Mouse (Mus musculus) brown adipose tissue, adult 24 weeks (tissue): ENCODE data around the gene Gm9972. TPM values are rescaled to one million over a fixed set of nuclear protein-coding genes. Genes with fewer than 3 reads are reported as not detected.

ENCODE experiments used
- H3K27ac ChIP-seq: fragments of 200-500 bp; replicated peaks from 2 replicates; pipeline ENCODE4 v1.5.1; 2012; ENCODE audit warnings: low read depth, mild to moderate bottlenecking, low read length
- H3K4me1 ChIP-seq: fragments of 200-500 bp; 2 replicates; pipeline ENCODE4 v1.6.1; 2012; ENCODE audit warnings: low read length, mixed read lengths; ENCODE audit not compliant: control insufficient read depth, insufficient read depth, insufficient read length
- H3K4me3 ChIP-seq: fragments of 200-500 bp; 2 replicates; pipeline ENCODE4 v1.5.1; 2012; ENCODE audit warnings: low read depth, mild to moderate bottlenecking, low read length, moderate library complexity; ENCODE audit not compliant: insufficient read depth
- polyA plus RNA-seq: library from polyadenylated mRNA; stranded (reverse); fragments of >200 nt; gene quantifications from 2 replicates; pipeline ENCODE4 v1.2.4, GENCODE M21; 2012; ENCODE audit not compliant: missing spikeins, insufficient read depth, insufficient read length

The Gm9972 gene
- polyA plus RNA-seq: not detected in 2 replicates

DNA sequence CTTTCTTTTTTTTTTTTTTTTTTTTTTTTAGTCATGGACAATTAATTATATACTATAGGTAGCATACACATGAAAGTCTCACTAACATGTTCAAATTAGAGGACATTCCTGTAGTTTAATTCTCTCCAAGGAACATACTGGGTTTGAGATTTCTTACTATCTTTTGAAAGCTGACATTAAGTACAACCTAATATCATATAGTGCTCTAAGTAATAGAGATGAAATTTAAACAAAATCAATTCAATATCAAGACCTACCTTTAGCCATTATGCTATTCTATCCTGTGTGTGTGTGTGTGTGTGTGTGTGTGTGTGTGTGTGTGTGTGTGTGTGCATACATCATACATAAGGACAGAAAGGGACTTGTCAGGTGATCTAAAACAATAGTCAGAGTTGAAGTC lies at the start of gene Gm9972:
Gm9972 (plus strand) TSS at position 301 of the 400 bp plus-strand sequence.
- Histone ChIP-seq H3K4me3 (no peak within 1 kb of the TSS), H3K4me1 (no peaks in the 10 kb centered on the region), H3K27ac (no peak within 1 kb of the TSS)

DNA sequence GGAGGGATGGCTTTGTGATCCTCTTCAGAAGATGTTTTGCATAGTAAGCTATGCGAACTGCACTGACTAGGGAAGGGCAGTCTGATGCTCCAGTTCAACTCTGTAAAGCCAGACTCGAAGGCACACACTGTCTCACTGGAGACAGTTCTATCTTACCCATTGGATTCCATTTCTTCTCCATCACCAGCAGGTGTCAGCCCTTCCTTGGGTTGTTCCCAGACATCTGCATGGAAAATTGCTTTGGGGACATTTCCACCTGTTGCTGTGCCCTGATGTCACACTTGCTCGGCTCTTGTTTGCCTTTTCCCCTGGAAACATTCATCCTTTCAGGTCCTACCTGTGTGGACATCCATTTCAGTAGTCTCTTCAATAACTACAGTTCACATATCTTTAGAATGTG lies 36.4 kb upstream of the Gm9972 start:
- no peaks in the 10 kb centered on the region for H3K4me1 ChIP-seq
- H3K4me3 ChIP-seq: no peak overlapping the region
- H3K27ac ChIP-seq: no peak overlapping the region

DNA sequence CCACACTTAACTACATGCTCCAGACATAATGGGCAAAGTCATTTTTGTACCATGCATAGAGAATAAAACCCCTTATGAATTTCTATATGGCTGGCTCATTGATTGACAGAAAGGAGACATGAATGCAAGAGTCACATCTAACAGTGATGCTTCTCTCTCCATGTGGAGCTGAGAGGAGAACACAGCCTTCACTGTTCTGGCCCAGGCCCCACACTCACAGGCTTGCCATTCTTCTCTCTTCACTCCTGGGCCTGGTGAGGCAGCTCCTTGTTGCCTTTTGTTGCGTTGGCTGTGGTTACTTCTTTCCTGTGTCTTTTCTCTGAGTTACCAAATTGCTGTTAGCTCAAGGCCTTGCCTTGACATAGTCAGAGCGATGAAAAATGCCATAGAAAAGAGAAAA lies 23.6 kb upstream of the Gm9972 start:
- no peaks in the 10 kb centered on the region for H3K4me1 ChIP-seq
- H3K27ac ChIP-seq: no peak overlapping the region

DNA sequence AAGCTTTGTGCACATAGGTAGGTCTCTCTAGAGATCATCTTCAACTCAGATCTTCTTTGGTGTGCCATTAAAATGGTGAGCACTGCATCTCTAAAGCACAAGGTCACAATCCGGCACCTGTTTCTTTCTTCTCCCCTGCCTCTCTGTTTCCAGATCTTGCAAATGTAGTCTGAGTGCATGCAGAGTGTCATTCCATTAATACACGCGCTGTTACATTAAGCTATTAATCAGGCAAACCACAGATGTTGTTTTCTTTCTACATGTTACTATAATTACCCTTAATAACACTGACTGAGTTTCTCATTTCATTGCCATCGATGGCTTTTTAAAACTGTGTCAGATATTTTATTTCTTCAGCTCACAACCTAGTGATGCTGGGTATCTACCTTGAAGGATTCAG lies 22.6 kb upstream of the Gm9972 start:
- H3K4me3 ChIP-seq: no peak overlapping the region
- no peaks in the 10 kb centered on the region for H3K4me1 ChIP-seq
- H3K27ac ChIP-seq: no peak overlapping the region

More for the DNA sequence above, 23.6 kb upstream of the Gm9972 start:
- H3K4me3 ChIP-seq: no peak overlapping the region

DNA sequence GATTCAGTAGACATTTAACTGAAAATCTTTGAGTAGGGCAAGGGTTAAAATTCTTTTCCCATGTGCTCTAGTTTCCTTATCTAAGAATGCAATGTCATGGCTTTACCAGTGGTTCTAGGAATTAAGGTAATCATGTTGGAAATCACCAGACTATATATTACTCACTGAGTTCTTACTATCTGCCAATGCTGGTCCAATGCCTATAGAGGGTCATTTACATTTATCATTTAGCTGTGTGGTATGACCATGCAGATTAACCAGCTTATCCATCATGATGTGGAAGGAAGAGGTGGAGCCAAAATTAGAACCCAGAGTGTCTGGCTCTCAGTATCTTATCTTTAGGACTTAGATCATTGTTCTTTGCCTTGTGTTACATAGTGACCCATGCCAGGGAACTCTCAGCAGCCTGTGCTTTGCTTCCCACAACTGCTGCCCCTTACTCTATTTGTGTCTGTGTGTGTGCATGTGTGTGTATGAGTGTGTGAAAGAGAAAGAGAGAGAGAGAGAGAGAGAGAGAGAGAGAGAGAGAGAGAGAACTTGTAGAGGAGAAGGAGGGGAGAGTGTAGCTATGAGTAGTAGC lies 12.3 kb upstream of the Gm9972 start:
- Histone ChIP-seq H3K27ac (no peak overlapping the region), H3K4me1 (no peaks in the 10 kb centered on the region), H3K4me3 (no peak overlapping the region)

DNA sequence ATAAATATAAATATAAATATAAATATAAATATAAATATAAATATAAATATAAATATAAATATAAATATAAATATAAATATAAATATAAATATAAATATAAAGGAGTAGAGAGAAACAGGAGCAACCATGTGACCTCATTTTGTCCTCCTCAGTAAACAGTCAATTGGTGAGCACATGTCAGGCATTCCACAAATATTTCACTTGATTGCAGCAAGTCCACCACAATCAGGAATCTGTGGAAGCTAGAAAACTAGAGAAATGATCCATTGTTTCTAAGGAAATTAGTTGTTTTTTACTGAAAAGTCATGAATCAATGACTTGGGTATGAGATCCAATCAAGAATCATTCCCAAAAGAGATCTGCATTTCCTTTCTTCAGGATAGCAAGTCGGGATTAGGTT lies 5.7 kb upstream of the Gm9972 start:
- H3K4me1 ChIP-seq: no peaks in the 10 kb centered on the region
- H3K4me3 ChIP-seq: no peak overlapping the region
- H3K27ac ChIP-seq: no peak overlapping the region

DNA sequence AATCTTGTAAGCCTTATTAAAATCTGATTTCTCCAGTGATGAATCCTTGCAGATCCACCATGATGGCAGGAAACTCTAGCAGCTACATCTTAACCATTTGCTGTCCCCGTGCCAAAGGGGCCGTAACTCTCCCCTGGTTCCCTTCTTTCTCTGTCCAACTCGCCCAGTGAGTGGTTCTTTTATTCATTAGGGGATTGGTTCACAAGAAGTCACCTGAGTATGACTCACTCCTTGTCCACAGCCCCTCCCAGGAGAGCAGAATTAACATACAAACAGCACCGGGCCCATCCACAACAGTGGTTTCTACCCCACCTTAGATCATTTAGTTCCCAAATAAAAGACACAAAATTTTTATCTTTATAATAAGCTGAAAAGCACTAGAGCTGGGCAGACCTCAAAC lies 3.4 kb upstream of the Gm9972 start:
- Histone ChIP-seq H3K4me3 (no peak overlapping the region), H3K27ac (no peak overlapping the region), H3K4me1 (no peaks in the 10 kb centered on the region)

DNA sequence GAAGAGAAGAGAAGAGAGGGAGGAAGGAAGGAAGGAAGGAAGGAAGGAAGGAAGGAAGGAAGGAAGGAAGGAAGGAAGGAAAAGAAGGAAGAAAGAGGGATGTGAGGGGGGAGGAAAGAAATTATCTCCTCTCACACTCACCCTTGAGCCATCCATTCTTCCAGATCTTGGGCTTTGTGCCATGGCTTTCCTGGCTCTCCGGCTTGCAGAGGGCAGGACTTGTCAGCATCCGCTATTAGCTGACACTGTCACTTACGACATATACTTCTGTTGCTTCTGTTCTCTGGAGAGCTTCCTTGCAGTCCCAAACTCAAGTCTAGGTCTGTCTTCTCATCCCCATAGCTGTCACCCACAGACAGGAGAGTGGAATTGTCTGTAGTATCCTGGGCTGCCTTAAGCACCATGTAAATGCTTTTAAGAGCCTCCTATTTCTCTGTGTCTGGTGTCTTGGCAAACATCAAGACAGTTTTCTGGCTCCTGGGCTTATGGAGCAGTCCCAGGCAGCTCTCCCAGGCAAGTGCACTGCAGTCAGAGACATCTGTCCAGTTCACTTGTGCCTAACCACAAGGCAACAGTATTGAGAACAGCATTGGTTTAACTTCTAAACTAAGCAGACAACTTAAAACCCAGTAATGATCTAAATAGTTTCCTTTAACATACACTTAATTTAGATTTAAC lies 10.5 kb downstream of the Gm9972 start:
- no peaks in the 10 kb centered on the region for H3K4me1 ChIP-seq
- no peak overlapping the region for H3K4me3 ChIP-seq
- H3K27ac ChIP-seq: no peak overlapping the region

DNA sequence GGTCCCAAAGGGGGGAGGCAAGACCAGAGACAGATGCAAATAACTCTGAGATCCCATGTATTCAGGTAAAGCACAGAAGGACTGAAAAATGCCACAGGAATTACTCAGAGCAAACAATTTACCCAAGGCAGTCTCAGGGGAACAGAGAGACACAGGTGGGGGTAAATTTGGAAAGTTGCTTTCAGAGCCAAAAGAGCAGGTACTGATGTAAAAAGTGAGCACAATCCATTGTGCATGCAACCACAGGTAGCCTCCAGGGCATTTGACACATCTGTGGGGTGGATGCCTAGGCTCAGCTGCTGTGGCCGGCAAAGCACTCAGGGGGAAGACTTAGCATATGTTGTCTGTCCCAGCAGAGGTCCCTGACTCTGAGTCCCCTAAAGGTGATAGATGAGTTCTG lies 13.8 kb downstream of the Gm9972 start:
- Histone ChIP-seq H3K4me3 (no peak overlapping the region), H3K27ac (no peak overlapping the region), H3K4me1 (no peaks in the 10 kb centered on the region)

DNA sequence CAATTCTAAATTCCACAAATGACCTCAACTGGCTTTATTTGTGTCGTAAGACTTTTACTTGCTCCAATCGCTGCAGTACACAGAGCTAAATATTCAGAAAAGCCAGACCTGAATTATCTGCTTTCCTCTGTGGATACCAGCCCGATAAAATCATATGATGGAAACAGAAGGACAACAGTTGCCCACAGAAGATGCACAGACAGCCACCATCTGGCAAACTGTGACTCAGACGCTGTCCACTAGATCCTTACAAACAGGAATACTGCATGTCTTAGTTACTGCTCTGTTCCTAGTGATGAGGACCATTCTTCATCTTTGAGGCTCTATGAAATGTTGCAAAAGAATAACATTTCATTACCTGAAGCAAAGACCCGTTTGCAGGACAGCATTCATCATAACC lies 19.4 kb downstream of the Gm9972 start:
- H3K4me3 ChIP-seq: no peak overlapping the region
- H3K4me1 ChIP-seq: no peaks in the 10 kb centered on the region
- H3K27ac ChIP-seq: no peak overlapping the region

DNA sequence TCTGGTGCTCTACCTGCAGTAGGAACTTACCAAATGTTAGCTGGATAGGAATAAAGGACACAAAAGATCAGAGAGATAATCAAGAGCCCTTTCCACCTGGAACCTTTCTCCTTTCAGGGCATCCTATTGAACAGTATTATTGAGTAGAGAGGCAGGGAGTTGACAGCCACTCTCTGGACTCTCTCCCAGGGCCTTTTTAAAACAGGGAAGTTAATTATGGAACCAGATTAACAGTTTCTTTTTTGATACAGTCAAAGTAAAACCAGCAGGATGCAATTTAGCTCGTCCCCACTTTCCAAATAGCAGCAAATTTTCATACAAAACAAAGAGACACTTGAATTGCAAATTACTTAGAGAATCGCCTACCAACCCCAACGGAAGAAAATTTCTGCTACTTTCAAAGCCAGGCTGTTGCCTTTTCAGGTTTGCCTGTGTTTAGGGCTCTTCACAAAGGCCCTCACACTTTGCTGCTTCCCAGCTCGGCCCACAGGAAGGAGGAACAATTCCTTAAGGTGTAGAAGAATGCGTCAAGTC lies 24.0 kb downstream of the Gm9972 start:
- H3K4me3 ChIP-seq: no peak overlapping the region
- H3K4me1 ChIP-seq: no peaks in the 10 kb centered on the region
- H3K27ac ChIP-seq: no peak overlapping the region

DNA sequence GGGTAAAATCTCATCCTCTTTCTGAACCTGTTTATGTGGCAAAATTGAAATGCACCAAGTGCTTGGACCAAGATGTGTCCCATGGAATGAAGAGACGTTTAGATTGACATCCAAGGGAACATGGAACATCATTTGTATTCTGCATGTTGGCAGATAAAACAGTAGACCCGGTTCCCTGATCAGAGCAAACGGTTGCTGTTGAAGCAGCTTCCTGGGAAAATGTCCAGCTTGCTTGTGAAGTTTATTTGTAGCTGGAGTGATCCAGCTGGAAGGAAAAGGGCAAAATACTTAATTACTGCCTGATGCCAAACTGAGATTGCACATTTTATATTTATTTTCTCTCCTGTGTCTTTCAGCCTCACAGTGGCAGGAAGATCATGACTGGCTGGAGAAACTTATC lies 26.7 kb downstream of the Gm9972 start:
- H3K4me1 ChIP-seq: no peaks in the 10 kb centered on the region
- H3K27ac ChIP-seq: no peak overlapping the region
- no peak overlapping the region for H3K4me3 ChIP-seq

DNA sequence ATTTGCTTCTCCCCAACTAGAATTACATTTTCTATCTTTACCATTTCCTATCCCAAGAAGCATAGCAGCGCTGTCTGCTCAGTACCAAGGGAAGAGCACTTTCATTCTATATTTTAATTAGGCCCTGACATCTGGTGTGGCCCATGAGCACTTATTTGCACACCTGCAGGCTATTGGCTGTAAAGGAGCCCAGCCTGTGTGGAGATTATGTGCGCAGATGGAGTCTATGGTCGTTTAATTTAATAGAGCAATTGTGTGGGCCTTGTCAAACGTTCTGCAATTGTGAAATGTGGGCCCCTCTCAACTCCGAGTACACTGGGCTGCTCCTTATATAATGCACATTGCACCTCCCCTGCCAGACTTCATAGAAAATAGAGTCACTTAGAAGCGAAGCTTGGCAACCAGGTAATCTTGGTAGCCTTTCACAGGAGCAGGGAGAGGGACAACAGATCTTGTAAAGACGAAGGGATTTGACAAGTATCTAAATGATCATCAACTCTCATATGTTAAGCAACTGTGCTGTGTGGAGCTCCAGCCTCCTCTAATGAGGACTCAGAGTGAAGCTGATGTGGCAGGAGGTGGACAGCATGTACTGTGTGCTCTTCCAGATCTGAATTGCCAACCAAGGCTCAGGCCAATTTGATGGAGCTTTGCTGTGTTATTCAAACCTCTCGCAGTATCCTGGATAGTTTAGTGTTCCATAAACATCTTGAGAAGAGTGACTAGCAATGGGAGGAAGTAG lies 50.9 kb downstream of the Gm9972 start:
- H3K4me3 ChIP-seq: no peak overlapping the region
- no peak overlapping the region for H3K27ac ChIP-seq
- no peaks in the 10 kb centered on the region for H3K4me1 ChIP-seq
